Mouse (Mus musculus) ovary, postnatal 10 days (tissue): ENCODE results near the gene Spag4.
"Not testable (repeated sequence)": the region's sequence is repeated elsewhere in the genome, so short reads cannot be mapped to it uniquely, and the experiment has no call there.

Experiments used
- DNase-seq: peaks from one replicate; pipeline ENCODE4 v3.0.0; 2022; ENCODE audit warnings: low spot score

Spag4 gene

DNA sequence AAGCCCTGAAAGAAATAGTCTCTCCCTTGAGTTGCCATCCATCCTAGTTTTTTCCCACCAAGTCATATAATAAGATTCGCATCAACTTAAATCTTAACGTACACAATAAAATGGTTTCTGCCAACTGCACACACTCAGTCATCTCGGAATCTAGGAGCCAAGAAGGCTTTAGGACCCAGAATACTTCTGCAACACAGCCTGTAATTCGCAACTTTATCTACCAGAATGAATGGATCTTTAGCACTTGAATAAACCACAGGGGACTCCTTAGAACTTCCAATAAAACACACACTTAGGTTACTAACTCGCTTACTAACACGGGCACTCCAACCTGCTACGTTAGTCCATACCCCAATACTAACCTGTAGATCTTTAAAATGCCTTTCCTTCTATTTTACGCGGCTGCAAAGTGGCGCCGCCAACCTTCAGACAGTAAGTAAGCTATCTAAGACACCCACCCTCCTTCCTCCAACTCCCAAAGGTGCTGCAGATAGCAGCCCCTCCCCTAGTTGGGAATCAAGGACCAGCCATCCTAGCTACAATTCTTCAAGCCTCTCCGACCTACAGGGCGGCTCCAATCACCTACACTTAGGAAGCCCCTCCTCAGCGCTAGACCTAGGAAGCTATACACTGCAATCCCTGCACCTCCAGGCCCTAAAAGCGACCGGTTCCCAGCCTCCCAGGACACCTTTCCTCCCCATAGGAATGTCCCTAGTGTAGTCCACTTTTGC, 45.8 kb downstream of the Spag4 start:
- no peak for DNase-seq

DNA sequence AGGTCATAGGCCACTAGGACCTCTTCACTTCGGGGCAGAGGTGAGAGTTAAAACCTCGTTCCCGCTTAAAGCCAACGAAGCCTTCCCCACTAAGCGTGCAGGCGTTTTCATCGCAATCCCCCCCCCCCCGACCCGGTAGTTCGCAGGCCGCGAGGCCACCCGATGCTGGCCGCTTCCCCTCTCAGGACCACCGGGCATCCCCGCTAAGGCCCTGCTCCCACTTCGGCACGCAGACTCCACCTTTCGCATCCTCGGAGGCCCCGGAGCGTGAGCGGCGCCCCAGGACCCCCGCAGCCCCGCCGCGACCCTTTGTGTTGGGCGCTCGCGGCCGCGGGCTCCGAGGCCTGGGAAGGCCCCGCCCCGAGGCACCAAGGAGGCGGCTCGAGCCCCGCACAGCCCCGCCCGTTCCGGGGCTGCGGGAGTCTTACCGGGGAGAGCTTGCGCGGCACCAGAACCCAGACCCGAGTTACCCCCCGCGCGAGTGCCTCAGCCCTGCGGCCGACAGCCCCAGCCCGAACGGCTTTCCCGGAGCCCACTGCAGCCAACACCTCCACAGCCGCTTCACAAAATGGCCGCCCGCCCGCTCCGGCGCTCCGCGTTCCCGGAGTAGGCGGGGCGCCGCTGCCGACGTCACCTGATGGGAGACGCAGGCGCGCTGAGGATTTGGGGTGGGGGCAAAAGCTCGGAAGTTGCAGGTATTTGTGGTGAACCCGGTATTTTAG, 46.5 kb downstream of the Spag4 start, which contains the start of the genes Cpne1 and Rbm12:
Gene Cpne1, minus strand, starts transcription at position 608 of the 722 bp plus-strand sequence.
Gene Rbm12, minus strand, starts transcription at position 621 of the 722 bp plus-strand sequence.
- peak; percentile 84 for DNase-seq

DNA sequence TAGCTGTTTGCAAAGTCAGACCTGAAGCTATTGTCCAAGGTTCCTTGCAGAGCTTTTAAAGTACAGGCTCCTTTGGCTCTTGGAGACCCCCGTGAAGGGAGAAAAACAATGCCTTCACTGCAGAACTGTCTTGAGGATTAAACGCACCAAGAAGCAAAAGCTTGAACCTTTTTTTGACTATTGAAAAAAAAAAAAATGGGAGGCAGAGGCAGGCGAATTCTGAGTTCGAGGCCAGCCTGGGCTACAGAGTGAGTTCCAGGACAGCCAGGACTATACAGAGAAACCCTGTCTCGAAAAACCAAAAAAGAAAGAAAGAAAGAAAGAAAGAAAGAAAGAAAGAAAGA, 47.1 kb downstream of the Spag4 start:
- DNase-seq, result not testable (repeated sequence)

DNA sequence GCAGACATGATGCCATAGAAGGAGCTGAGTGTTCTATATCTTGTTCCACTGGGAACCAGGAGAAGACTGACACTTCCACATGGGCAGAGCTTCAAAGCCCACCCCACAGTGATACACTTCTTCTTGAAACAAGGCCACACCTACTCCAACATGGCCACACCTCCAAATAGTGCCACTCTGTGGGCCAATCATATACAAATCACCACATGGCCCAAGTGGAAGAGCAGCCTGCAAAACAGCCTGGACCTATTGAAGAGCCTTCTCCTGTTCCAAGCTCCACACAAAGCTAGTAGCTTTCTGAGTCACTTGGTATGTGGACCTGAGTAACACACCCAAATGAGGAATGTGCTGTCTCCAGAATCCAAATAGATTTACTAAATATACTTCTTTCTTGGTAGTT, 54.6 kb downstream of the Spag4 start:
- no peak for DNase-seq
